Mouse (Mus musculus) olfactory bulb, adult 2 months (tissue): ENCODE measurements around the gene Kcnq1.

Experiments used
- CTCF ChIP-seq: fragments of 200-500 bp; IDR thresholded peaks from 2 replicates; pipeline ENCODE4 v1.5.1; 2012; ENCODE audit warnings: low read depth, mild to moderate bottlenecking, low read length, moderate library complexity; ENCODE audit not compliant: insufficient read depth
- POLR2A ChIP-seq: fragments of 200-500 bp; IDR thresholded peaks from 2 replicates; pipeline ENCODE4 v1.6.1; 2012; ENCODE audit warnings: mild to moderate bottlenecking, low read depth, low read length, moderate library complexity; ENCODE audit not compliant: insufficient read depth

GRCm38 (mm10) chr7:143399756-143400155 is 293.6 kb downstream of the Kcnq1 start:
- TF ChIP-seq CTCF: no peak
- no peak for TF ChIP-seq POLR2A
